Mouse (Mus musculus) ES-Bruce4 (cell line): Measurements from ENCODE around the gene Arhgap18. TPM values are rescaled to one million over a fixed set of nuclear protein-coding genes. Genes with fewer than 3 reads are reported as not detected.

Source experiments
- H3K27ac ChIP-seq: 2 replicates; pipeline ENCODE4 v1.5.1; 2012; ENCODE audit warnings: low read length, inconsistent platforms; ENCODE audit not compliant: insufficient read depth
- H3K27me3 ChIP-seq: 2 replicates; pipeline ENCODE4 v1.6.1; 2012; ENCODE audit warnings: mild to moderate bottlenecking, low read length, inconsistent platforms; ENCODE audit not compliant: control insufficient read depth, poor library complexity, insufficient read depth, severe bottlenecking
- H3K36me3 ChIP-seq: 2 replicates; pipeline ENCODE4 v1.6.1; 2012; ENCODE audit warnings: inconsistent platforms, mild to moderate bottlenecking, low read length, moderate library complexity; ENCODE audit not compliant: control insufficient read depth, poor library complexity, insufficient read depth, severe bottlenecking
- H3K4me1 ChIP-seq: one replicate; pipeline ENCODE4 v1.8.1; 2011; ENCODE audit warnings: low read length; ENCODE audit not compliant: control insufficient read depth, insufficient read depth
- H3K4me3 ChIP-seq: 2 replicates; pipeline ENCODE4 v1.5.1; 2011; ENCODE audit warnings: low read depth, mild to moderate bottlenecking, low read length
- H3K9ac ChIP-seq: 2 replicates; pipeline ENCODE4 v1.6.1; 2012; ENCODE audit warnings: low read depth, mild to moderate bottlenecking, inconsistent platforms; ENCODE audit not compliant: poor library complexity, severe bottlenecking
- H3K9me3 ChIP-seq: replicated peaks from 2 replicates; pipeline ENCODE4 v1.6.1; 2012; ENCODE audit warnings: mild to moderate bottlenecking, low read length, inconsistent platforms; ENCODE audit not compliant: control insufficient read depth, poor library complexity, insufficient read depth, severe bottlenecking
- CTCF ChIP-seq: IDR thresholded peaks from one replicate; pipeline ENCODE4 v1.8.1; 2011; ENCODE audit warnings: low read depth, low read length
- EP300 ChIP-seq: IDR thresholded peaks from 2 replicates; pipeline ENCODE4 v1.6.1; 2011; ENCODE audit warnings: low read depth, low read length; ENCODE audit not compliant: insufficient read depth
- POLR2A ChIP-seq: IDR thresholded peaks from one replicate; pipeline ENCODE4 v1.8.1; 2011; ENCODE audit warnings: low read length; ENCODE audit not compliant: insufficient read depth
- polyA plus RNA-seq: library from polyadenylated mRNA; stranded (reverse); fragments of >200 nt; gene quantifications from 2 replicates; pipeline ENCODE4 v1.2.4, GENCODE M21; 2011; ENCODE audit warnings: low read depth; ENCODE audit not compliant: missing spikeins, insufficient read depth, insufficient read length

Gene Arhgap18
- polyA plus RNA-seq, 1 experiment: 6.9 TPM

DNA sequence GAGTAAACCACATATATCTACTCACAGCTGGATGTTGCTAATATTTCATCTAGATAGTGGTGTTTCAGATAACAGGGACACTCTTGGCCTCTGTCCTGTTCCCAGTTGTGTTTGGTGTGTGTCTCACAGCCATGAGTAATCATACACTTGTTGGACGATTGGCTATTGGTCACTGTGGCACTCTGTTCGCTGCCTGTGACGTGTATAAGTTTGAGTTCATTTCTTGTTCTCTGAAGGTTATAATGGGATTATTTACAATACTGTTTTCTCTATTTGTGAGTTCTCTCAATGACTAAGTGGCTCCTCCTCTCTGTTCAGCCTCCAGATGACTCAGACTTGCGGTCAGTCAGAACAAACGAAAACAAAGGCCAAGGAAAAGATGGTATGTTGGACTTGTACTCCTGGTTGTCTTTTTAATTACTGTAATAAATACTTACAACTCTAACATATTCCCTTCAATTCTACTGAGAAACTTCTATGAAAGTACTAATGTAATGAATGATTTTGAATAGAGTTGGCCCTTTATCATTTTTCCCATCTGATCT is 101.4 kb downstream of the Arhgap18 start:
- TF ChIP-seq POLR2A (no peak), EP300 (no peak)
- H3K27ac ChIP-seq: no peak overlapping the region
- no peak overlapping the region for H3K4me3 ChIP-seq

DNA sequence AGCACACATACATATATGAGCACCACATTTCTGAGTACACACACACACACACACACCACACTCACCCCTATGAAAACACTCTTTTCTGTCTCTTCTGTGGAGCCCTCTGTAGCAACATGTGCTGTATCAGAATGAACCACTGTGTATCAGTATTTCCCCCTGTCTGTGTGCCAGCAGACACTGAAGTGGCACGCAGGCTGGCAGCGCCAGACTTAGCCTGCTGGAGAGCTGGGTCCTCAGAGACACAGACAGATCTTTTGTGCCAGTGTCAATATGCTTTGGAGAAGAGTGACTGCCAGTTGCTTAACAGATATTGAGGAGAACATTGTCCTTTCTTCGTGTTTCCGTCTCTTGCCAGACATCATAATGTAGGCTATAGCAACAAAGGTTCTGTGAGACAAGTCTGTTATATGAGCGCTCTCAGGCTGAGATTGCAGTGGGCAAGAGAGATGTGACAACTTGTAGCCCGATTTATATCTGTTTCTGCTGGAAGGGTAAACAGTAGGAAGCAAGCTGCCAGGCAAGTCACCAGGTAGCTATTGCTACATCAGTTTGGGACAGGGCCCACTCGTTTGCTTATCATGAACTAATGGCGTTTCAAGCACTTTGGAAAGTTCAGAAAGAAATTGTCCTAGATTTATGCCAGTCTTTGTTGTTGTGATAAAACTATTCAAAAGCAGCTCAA is 102.8 kb downstream of the Arhgap18 start:
- H3K27ac ChIP-seq: no peak overlapping the region
- TF ChIP-seq POLR2A: no peak
- no peak for TF ChIP-seq CTCF
- no peak for TF ChIP-seq EP300

More for the DNA sequence above, 101.4 kb downstream of the Arhgap18 start:
- H3K9me3 ChIP-seq: no peaks in the 10 kb centered on the region
- H3K36me3 ChIP-seq: no peaks in the 10 kb centered on the region
- H3K9ac ChIP-seq: no peak overlapping the region
- H3K4me1 ChIP-seq: no peaks in the 10 kb centered on the region
- no peaks in the 10 kb centered on the region for H3K27me3 ChIP-seq

DNA sequence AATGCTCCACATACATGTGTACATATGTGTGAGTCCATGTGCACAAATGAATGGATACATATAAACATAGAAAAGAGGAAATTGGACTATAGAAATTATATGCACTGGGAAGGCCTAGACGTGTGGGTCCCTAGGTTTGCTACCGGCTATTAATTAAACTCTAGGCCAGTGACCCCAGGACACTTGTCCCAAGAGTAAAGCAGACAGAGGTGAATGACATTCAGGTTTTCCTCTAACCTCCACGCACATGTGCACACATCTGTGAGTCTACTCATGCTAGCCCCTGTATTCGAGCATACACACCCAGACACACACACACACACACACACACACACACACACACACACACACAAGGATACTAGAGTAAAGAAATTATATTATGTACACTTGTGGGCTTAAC is 104.4 kb downstream of the Arhgap18 start:
- Histone ChIP-seq H3K4me3 (no peak overlapping the region), H3K27ac (no peak overlapping the region), H3K9me3 (no peaks in the 10 kb centered on the region), H3K36me3 (no peaks in the 10 kb centered on the region), H3K4me1 (no peaks in the 10 kb centered on the region), H3K9ac (no peak overlapping the region), H3K27me3 (no peaks in the 10 kb centered on the region)
- TF ChIP-seq POLR2A (no peak), EP300 (no peak), CTCF (no peak)

More for the DNA sequence above, 102.8 kb downstream of the Arhgap18 start:
- no peaks in the 10 kb centered on the region for H3K4me1 ChIP-seq
- H3K27me3 ChIP-seq: no peaks in the 10 kb centered on the region
- no peak overlapping the region for H3K4me3 ChIP-seq
- H3K36me3 ChIP-seq: no peaks in the 10 kb centered on the region
- H3K9me3 ChIP-seq: no peaks in the 10 kb centered on the region
- no peak overlapping the region for H3K9ac ChIP-seq

DNA sequence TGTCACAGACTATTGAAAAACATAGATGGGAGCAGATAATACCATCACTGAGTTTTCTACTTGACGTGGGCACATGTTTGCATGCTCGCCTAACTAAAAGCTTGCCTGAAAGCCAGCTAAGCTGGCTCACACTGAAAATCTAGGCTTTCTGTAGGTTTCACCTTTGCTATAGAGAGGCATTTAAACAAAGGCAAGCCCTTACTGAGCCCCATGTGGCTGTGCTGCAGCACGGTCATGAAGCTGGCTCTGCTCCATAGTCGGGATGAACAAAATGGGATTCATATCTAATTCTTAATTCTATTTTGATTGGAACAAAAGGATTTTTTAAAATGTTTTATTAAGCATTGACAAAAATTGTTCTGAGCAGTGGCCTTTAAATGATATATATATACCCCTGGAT is 105.3 kb downstream of the Arhgap18 start:
- H3K9ac ChIP-seq: no peak overlapping the region
- H3K27ac ChIP-seq: no peak overlapping the region
- H3K9me3 ChIP-seq: no peaks in the 10 kb centered on the region
- TF ChIP-seq CTCF: no peak
- TF ChIP-seq EP300: no peak
- TF ChIP-seq POLR2A: no peak
- no peaks in the 10 kb centered on the region for H3K4me1 ChIP-seq
- no peaks in the 10 kb centered on the region for H3K27me3 ChIP-seq
- H3K4me3 ChIP-seq: no peak overlapping the region
- H3K36me3 ChIP-seq: no peaks in the 10 kb centered on the region

DNA sequence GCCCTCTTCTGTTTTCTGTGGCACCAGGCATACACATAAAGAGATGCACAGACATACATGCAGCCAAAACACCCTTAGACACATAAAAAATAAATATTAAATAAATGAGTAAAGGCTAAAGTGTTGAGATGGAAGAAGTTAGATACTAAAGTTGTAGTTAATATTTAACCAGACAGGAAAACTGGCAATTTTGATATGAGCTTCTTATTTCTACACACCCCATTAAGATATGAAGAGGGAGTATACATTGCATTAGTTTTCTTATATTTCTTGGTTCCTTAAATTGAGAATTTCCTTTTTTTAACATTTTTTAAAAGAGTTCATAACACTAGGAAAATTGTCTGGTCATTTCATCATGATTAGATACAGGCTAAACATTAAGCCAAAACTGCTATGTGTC is 108.0 kb downstream of the Arhgap18 start:
- H3K27ac ChIP-seq: no peak overlapping the region
- no peaks in the 10 kb centered on the region for H3K36me3 ChIP-seq
- no peaks in the 10 kb centered on the region for H3K4me1 ChIP-seq
- TF ChIP-seq CTCF (no peak), EP300 (no peak), POLR2A (no peak)
- H3K27me3 ChIP-seq: no peaks in the 10 kb centered on the region
- H3K4me3 ChIP-seq: no peak overlapping the region
- no peak overlapping the region for H3K9ac ChIP-seq
- H3K9me3 ChIP-seq: no peaks in the 10 kb centered on the region

DNA sequence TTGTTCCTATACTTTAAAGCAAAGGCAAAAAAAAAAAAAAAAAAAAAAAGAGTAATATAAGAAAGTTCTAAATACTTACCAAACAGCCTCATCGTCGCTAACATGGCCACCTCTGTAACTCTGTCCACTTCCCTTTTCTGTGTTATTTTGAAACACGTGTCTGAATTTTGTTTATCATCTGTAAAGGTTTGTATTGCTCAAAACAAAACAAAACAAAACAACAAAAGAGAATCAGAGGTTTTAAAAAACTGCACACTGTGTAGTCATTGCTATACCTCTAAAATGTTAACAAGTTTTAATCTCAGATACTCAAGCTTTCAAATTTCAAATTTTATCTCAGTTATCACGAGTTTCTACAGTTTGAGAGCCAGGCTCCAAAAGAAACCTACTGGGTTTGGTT is 109.0 kb downstream of the Arhgap18 start:
- no peaks in the 10 kb centered on the region for H3K36me3 ChIP-seq
- no peaks in the 10 kb centered on the region for H3K9me3 ChIP-seq

More for the DNA sequence above, 109.0 kb downstream of the Arhgap18 start:
- TF ChIP-seq EP300 (no peak), POLR2A (no peak), CTCF (no peak)
- no peaks in the 10 kb centered on the region for H3K4me1 ChIP-seq
- no peak overlapping the region for H3K27ac ChIP-seq
- H3K9ac ChIP-seq: no peak overlapping the region
- H3K27me3 ChIP-seq: no peaks in the 10 kb centered on the region
- no peak overlapping the region for H3K4me3 ChIP-seq
